Mouse (Mus musculus): Measurements from ENCODE around the gene Agap2. TPM values are rescaled to one million over a fixed set of nuclear protein-coding genes. Genes with fewer than 3 reads are reported as not detected.
A peak's percentile ranks its signal among the peaks of the same experiment; 100 is the strongest.

Gene Agap2
- polyA plus RNA-seq, 1 experiment from 2014 or later = 0.07 TPM

DNA sequence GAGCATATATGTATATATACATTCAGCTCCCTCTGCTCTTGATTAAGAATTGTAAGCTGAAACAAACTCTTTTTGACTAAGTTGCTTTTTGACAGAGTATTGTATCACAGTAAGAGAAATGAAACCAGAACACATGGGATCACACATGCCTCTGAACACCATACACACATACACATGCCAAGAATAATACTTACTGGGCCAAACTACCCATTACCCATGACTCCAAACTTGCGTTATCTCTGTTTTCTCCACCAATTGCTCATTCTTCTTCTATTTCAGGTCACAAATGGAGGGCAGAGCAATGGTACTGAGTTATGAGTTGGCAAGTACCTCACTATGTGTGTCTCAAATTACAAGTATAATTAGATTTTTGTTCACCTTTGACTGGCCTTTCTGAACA is 1.1 kb upstream of the Agap2 start:
- H3K36me3 ChIP-seq (ENCODE audit: control insufficient read depth, insufficient read depth) = no peaks in the 10 kb centered on the region
- 0 out of 2 replicates have a peak, but pooled peaks cover 8% of the 10 kb centered on the region for H3K4me1 ChIP-seq (replicated peaks; ENCODE audit: control insufficient read depth, insufficient read depth, low read length)
- TF ChIP-seq CTCF (IDR thresholded peaks at IDR 0.05; ENCODE audit: low read depth) = no peak
- peaks cover 35% of the 10 kb centered on the region for H3K27me3 ChIP-seq (replicated peaks; ENCODE audit: control insufficient read depth, insufficient read depth, low read length)
- ATAC-seq = no peak
- H3K9ac ChIP-seq (ENCODE audit: low read depth, low read length) = no peak overlapping the region
- H3K4me3 ChIP-seq (ENCODE audit: low read depth, low read length) = no peak overlapping the region
- WGBS = 100% methylated on average over 1 of the region's 1 CpGs
- no peak overlapping the region for H3K27ac ChIP-seq (ENCODE audit: low read depth, low read length)
- no peak overlapping the region for H3K4me2 ChIP-seq (replicated peaks; ENCODE audit: low read depth)
- H3K9me3 ChIP-seq (ENCODE audit: control insufficient read depth) = no peaks in the 10 kb centered on the region

DNA sequence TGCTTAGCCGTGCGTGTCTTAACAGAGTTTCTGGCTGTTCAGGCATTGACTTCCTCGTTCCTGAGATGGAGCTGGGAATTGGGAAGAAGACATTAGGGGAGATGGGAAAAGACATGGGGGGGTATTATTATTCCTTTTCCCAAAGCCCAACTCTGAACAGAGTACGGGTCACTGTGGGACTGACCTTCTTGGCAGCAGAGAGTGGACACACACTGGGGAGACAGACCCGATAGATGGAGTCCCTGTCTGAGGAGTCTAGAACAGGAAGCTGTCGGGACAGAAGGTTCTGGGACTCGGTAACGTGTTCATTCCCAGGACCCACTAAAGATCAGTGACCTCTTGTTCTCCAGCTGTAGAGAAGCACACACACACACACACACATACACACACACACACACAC is 567 bp downstream of the Agap2 start:
- no peak overlapping the region for H3K4me2 ChIP-seq (replicated peaks; ENCODE audit: low read depth)
- H3K27me3 ChIP-seq (replicated peaks; ENCODE audit: control insufficient read depth, insufficient read depth, low read length) = peaks cover 52% of the 10 kb centered on the region
- H3K36me3 ChIP-seq (ENCODE audit: control insufficient read depth, insufficient read depth) = no peaks in the 10 kb centered on the region
- H3K4me3 ChIP-seq (ENCODE audit: low read depth, low read length) = no peak overlapping the region
- no peaks in the 10 kb centered on the region for H3K9me3 ChIP-seq (ENCODE audit: control insufficient read depth)
- no peak overlapping the region for H3K9ac ChIP-seq (ENCODE audit: low read depth, low read length)
- no peak overlapping the region for H3K27ac ChIP-seq (ENCODE audit: low read depth, low read length)
- TF ChIP-seq CTCF (IDR thresholded peaks at IDR 0.05; ENCODE audit: low read depth) = no peak
- no peak for ATAC-seq
- WGBS = 66% methylated on average over 8 of the region's 8 CpGs
- H3K4me1 ChIP-seq (replicated peaks; ENCODE audit: control insufficient read depth, insufficient read depth, low read length) = 0 out of 2 replicates have a peak, but pooled peaks cover 7% of the 10 kb centered on the region

DNA sequence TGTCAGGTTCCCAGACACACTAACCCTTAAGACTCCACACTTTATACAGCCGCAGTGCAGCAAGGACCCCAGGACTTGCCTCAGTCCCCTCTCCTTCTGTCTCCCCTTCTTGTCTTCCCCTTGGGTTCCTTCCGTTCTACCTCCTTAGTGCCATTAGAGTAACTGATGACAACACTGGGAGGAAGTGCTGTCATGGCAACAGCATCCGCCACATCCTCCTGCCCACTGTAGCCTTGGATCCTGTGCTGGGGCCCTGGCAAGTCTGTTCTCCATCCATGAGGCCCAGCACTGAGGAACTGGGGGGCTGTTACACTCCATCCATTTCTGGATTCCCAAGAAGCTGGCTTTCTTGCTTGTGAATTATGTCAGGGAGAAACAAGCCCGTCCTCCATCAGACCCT is 998 bp downstream of the Agap2 start:
- Histone ChIP-seq H3K4me1 (replicated peaks; ENCODE audit: control insufficient read depth, insufficient read depth, low read length) (0 out of 2 replicates have a peak, but pooled peaks cover 4% of the 10 kb centered on the region), H3K4me3 (ENCODE audit: low read depth, low read length) (no peak overlapping the region), H3K9me3 (ENCODE audit: control insufficient read depth) (no peaks in the 10 kb centered on the region), H3K27ac (ENCODE audit: low read depth, low read length) (no peak overlapping the region), H3K27me3 (replicated peaks; ENCODE audit: control insufficient read depth, insufficient read depth, low read length) (peaks cover 56% of the 10 kb centered on the region), H3K36me3 (ENCODE audit: control insufficient read depth, insufficient read depth) (no peaks in the 10 kb centered on the region), H3K4me2 (replicated peaks; ENCODE audit: low read depth) (no peak overlapping the region), H3K9ac (ENCODE audit: low read depth, low read length) (no peak overlapping the region)
- no peak for ATAC-seq
- TF ChIP-seq CTCF (IDR thresholded peaks at IDR 0.05; ENCODE audit: low read depth) = no peak
- WGBS = 34% methylated on average over 4 of the region's 4 CpGs

DNA sequence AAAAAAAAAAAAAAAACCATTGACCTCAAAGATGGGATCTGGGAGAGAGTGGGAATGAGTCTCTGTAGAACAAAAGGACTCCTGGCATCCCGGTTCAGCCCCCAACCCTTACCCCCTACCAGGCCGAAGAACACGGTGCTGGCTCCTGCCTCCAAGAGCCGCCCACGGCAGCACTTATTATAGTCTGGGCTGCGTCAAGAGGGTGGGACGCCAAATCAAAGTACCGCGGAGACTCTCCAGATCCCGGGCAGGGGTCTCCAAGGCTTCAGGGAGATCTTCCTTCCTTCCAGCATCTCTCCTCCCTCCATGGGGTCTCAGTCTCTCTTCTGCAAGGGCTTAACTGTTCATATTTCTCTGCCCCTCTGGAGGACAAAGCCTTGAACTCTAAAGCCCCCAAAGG is 2.4 kb downstream of the Agap2 start:
- Histone ChIP-seq H3K36me3 (ENCODE audit: control insufficient read depth, insufficient read depth) (no peaks in the 10 kb centered on the region), H3K4me1 (replicated peaks; ENCODE audit: control insufficient read depth, insufficient read depth, low read length) (0 out of 2 replicates have a peak, but pooled peaks cover 5% of the 10 kb centered on the region), H3K4me3 (ENCODE audit: low read depth, low read length) (no peak overlapping the region), H3K27ac (ENCODE audit: low read depth, low read length) (no peak overlapping the region), H3K9me3 (ENCODE audit: control insufficient read depth) (no peaks in the 10 kb centered on the region), H3K4me2 (replicated peaks; ENCODE audit: low read depth) (no peak overlapping the region), H3K27me3 (replicated peaks; ENCODE audit: control insufficient read depth, insufficient read depth, low read length) (peaks cover 63% of the 10 kb centered on the region), H3K9ac (ENCODE audit: low read depth, low read length) (no peak overlapping the region)
- 12% methylated on average over 10 of the region's 10 CpGs for WGBS
- ATAC-seq = no peak
- TF ChIP-seq CTCF (IDR thresholded peaks at IDR 0.05; ENCODE audit: low read depth) = no peak

DNA sequence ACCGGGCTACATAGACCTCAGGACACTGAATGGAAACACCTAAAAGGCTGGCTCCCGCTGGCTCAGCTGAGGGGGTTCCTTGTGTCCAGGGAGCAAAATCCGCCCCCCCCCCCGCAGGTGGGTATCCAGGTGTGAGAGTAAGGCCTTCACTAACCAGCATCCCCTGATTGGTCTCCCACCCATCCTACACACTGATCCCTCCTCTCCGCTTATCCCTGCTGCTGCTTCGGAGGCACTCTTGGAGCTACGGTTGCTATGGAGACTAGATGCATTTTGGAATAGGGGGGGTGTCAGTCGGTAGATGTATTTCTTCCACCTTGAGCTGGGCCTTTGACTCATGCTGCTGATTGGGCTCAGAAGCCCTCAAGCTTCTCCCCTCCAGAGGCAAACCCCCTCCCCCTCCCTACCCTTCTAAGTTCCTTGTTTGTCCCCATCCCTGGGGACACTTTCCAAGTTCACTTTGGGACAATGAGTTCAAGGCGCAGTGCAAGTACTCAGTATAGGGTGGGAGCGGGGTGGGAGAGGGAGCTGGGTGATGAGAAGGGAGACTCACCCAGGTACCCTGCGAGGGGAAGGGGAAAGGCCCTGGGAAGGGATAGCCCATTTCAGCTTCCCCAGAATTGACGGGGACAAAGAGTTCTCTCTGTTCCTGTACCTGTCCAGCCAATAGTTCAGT is 3.1 kb downstream of the Agap2 start:
- Histone ChIP-seq H3K9ac (ENCODE audit: low read depth, low read length) (no peak overlapping the region), H3K4me3 (ENCODE audit: low read depth, low read length) (peak overlapping the region; percentile 41; the same call in 1 of the 2 replicates)
- 5% methylated on average over 12 of the region's 12 CpGs for WGBS

DNA sequence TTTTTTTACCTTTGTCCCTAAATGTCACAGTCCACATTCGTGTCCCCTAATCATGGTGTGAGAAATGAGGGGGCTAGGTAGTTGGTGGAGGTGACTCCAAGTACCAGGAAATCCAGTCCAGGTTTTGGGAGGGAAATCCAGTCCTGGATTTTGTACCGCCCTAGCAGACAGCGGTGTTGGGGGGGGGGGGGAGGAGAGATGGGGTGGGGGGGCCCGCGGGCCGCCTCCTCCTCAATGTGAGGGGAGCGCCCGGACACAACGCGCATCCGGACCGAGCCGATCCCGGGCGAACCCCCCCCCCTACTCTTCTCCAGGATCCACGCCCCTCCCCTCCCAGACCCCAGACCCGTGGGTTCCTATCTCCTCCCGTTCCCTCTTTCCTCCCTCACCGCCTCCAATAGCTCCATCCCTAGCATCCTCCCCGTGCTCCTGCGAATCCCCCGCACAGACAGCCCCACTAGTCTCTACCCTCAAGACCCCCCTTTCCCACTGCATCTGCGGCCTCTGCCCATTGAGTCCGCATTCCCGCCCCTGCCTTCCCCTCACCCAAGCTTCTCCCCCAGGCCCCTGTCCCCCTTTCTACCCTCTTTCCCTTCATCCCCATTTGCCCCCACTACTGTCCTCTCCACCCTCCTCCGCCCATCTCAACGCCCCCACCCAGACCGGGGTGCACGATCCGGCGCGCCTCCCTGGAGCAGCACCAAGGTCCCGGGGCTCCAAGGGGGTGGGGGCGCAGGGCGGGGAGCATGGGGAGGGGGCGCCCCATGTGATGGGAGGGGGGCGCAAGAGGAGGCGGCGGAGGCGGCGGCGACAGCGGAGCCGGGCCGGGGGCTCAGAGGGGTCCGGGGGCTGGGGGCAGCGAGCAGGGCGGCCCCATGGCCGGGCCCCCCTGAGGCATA is 3.8 kb downstream of the Agap2 start:
- H3K27ac ChIP-seq (ENCODE audit: low read depth, low read length) = no peak overlapping the region
- H3K36me3 ChIP-seq (ENCODE audit: control insufficient read depth, insufficient read depth) = no peaks in the 10 kb centered on the region
- 4% methylated on average over 44 of the region's 49 CpGs for WGBS
- peaks cover 5% of the 10 kb centered on the region; the same call in 1 of the 2 replicates for H3K4me1 ChIP-seq (replicated peaks; ENCODE audit: control insufficient read depth, insufficient read depth, low read length)
- no peak for ATAC-seq
- peak overlapping the region; percentile 41 for H3K4me3 ChIP-seq (ENCODE audit: low read depth, low read length)
- no peak for TF ChIP-seq CTCF (IDR thresholded peaks at IDR 0.05; ENCODE audit: low read depth)
- H3K27me3 ChIP-seq (replicated peaks; ENCODE audit: control insufficient read depth, insufficient read depth, low read length) = peaks cover 77% of the 10 kb centered on the region
- no peaks in the 10 kb centered on the region for H3K9me3 ChIP-seq (ENCODE audit: control insufficient read depth)
- H3K9ac ChIP-seq (ENCODE audit: low read depth, low read length) = no peak overlapping the region
- peak overlapping the region; percentile 71 for H3K4me2 ChIP-seq (replicated peaks; ENCODE audit: low read depth)

More for the DNA sequence above, 3.1 kb downstream of the Agap2 start:
- no peak for TF ChIP-seq CTCF (IDR thresholded peaks at IDR 0.05; ENCODE audit: low read depth)
- H3K4me2 ChIP-seq (replicated peaks; ENCODE audit: low read depth) = peak overlapping the region; percentile 71
- H3K9me3 ChIP-seq (ENCODE audit: control insufficient read depth) = no peaks in the 10 kb centered on the region
- H3K4me1 ChIP-seq (replicated peaks; ENCODE audit: control insufficient read depth, insufficient read depth, low read length) = peaks cover 5% of the 10 kb centered on the region; the same call in 1 of the 2 replicates
- peaks cover 69% of the 10 kb centered on the region for H3K27me3 ChIP-seq (replicated peaks; ENCODE audit: control insufficient read depth, insufficient read depth, low read length)
- no peak for ATAC-seq
- H3K36me3 ChIP-seq (ENCODE audit: control insufficient read depth, insufficient read depth) = no peaks in the 10 kb centered on the region
- no peak overlapping the region for H3K27ac ChIP-seq (ENCODE audit: low read depth, low read length)
